In the genomic region with DNA sequence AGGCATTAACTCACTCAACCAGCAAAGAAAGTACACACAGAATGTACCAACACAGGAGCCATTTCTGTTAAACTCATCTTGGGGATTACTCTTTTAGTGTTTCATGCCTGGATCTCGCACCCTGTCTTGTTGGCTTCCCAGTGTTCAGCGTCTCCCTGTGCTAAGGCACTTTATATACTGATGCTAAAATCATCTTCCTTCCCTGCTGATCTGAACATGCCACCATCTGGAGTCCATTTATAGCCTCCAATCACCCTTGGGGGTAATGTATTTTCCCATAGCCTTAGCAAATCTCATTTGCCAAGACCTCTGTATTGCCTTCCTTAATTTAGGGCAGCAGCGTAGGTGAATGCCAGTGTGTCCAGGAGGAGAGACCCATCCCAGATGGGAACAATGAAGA, we compare ENCODE assay signal across 22 mouse cellular contexts. TPM values are rescaled to one million over a fixed set of nuclear protein-coding genes. Genes with fewer than 3 reads are reported as not detected.
DNase-seq lines count a peak whose midpoint lies in the region; ATAC-seq and TF ChIP-seq lines count a peak whose summit lies in the region.
"Had no signal": no experiment of that assay in that cellular context is flagged by ENCODE, and none has a peak within 500 bp of the region (broad histone marks: within the 10 kb centered on the region; RNA-seq: fewer than 3 reads in every experiment).

No protein-coding gene starts in this region.

- no peak for TF ChIP-seq CTCF in forebrain, postnatal 0 days (IDR thresholded peaks at IDR 0.05; ENCODE audit: low read depth)
- TF ChIP-seq CTCF in cortical plate, adult 2 months (IDR thresholded peaks at IDR 0.05; ENCODE audit: extremely low read depth, insufficient read depth, low read length), result no peak

- DNase-seq in forebrain, postnatal 0 days, result peak; percentile 43
- DNase-seq in left cerebral cortex, adult 9 months (ENCODE audit: low spot score in 2 of 2), result peak; percentile 45 to 61
- DNase-seq in left cerebral cortex, postnatal 4 days, result no peak
- peak; percentile 11 for DNase-seq in right cerebral cortex, postnatal 4 days
- no peak for DNase-seq in urinary bladder, adult 18-20 months (ENCODE audit: low spot score in 2 of 2)
- DNase-seq: adrenal gland, postnatal 36 days; cerebellum, adult 11-12 months; gastrocnemius, adult 2 months; heart, postnatal 36 days; kidney, adult 2 months; lung, postnatal 4 days; midbrain, embryonic 14.5 days; thymus, adult 18-20 months; thymus, postnatal 36 days had no signal

- no peak overlapping the region for H3K9ac ChIP-seq in forebrain, postnatal 0 days
- no peak overlapping the region for H3K9ac ChIP-seq in forebrain, embryonic 15.5 days (replicated peaks)
- H3K9ac ChIP-seq: heart, embryonic 15.5 days; hindbrain, embryonic 13.5 days; stomach, embryonic 15.5 days had no signal

- peaks cover 13% of the 10 kb centered on the region; the same call in 1 of the 2 replicates for H3K4me1 ChIP-seq in forebrain, postnatal 0 days (ENCODE audit: insufficient read depth)
- H3K4me1 ChIP-seq in forebrain, embryonic 15.5 days, result no peaks in the 10 kb centered on the region
- peaks cover 9% of the 10 kb centered on the region for H3K4me1 ChIP-seq in cortical plate, adult 2 months (ENCODE audit: control insufficient read depth, insufficient read depth, low read length)
- H3K4me1 ChIP-seq: heart, embryonic 15.5 days; stomach, embryonic 15.5 days had no signal

- no peaks in the 10 kb centered on the region for H3K27me3 ChIP-seq in forebrain, postnatal 0 days (ENCODE audit: insufficient read depth, low read length)
- peaks cover 5% of the 10 kb centered on the region; the same call in 1 of the 2 replicates for H3K27me3 ChIP-seq in forebrain, embryonic 15.5 days

- no peaks in the 10 kb centered on the region for H3K36me3 ChIP-seq in forebrain, postnatal 0 days (ENCODE audit: insufficient read depth)
- no peaks in the 10 kb centered on the region for H3K36me3 ChIP-seq in forebrain, embryonic 15.5 days
- H3K36me3 ChIP-seq: heart, embryonic 15.5 days; hindbrain, embryonic 13.5 days; stomach, embryonic 15.5 days had no signal

- H3K4me2 ChIP-seq in forebrain, postnatal 0 days (ENCODE audit: low read depth), result no peak overlapping the region
- H3K4me2 ChIP-seq in forebrain, embryonic 15.5 days (replicated peaks), result no peak overlapping the region
- H3K4me2 ChIP-seq: heart, embryonic 15.5 days; hindbrain, embryonic 13.5 days; stomach, embryonic 15.5 days had no signal

- intact Hi-C loops in left cerebral cortex, postnatal 4 days (cut with DNase I), result no loop called here

- no peaks in the 10 kb centered on the region for H3K9me3 ChIP-seq in forebrain, postnatal 0 days (ENCODE audit: low read length)
- H3K9me3 ChIP-seq in forebrain, embryonic 15.5 days, result no peaks in the 10 kb centered on the region
- H3K9me3 ChIP-seq: heart, embryonic 15.5 days; hindbrain, embryonic 13.5 days; stomach, embryonic 15.5 days had no signal

- H3K4me3 ChIP-seq in forebrain, postnatal 0 days (ENCODE audit: low read depth, low read length), result no peak overlapping the region
- H3K4me3 ChIP-seq in forebrain, embryonic 15.5 days, result no peak overlapping the region
- H3K4me3 ChIP-seq in cortical plate, adult 2 months (ENCODE audit: insufficient read depth, low read length), result no peak overlapping the region
- H3K4me3 ChIP-seq: gastrocnemius, adult 2 months; heart, embryonic 15.5 days; hindbrain, embryonic 13.5 days; stomach, embryonic 15.5 days had no signal

- WGBS in forebrain, postnatal 0 days, result 69% methylated on average over 3 of the region's 3 CpGs
- 79% methylated on average over 3 of the region's 3 CpGs for WGBS in forebrain, embryonic 15.5 days

- ATAC-seq in forebrain, postnatal 0 days, result peak; percentile 65
- ATAC-seq in forebrain, embryonic 15.5 days (replicated peaks), result no peak
- ATAC-seq: CD4-positive, CD25-positive, alpha-beta regulatory T cell, adult 4 months; forebrain, embryonic 14.5 days had no signal

- H3K27ac ChIP-seq in forebrain, postnatal 0 days (ENCODE audit: low read depth, low read length), result peak overlapping the region; percentile 45; the same call in 1 of the 2 replicates
- H3K27ac ChIP-seq in forebrain, embryonic 15.5 days (replicated peaks), result no peak overlapping the region
- peak overlapping the region; percentile 72 for H3K27ac ChIP-seq in cortical plate, adult 2 months (ENCODE audit: insufficient read depth, low read length)
- H3K27ac ChIP-seq: gastrocnemius, adult 2 months; heart, embryonic 15.5 days; hindbrain, embryonic 13.5 days; kidney, postnatal 0 days; stomach, embryonic 15.5 days had no signal

- no peak for TF ChIP-seq POLR2A in cortical plate, adult 2 months (IDR thresholded peaks at IDR 0.05; ENCODE audit: extremely low read depth, insufficient read depth, low read length)

RNA-seq across cellular contexts. Expression of gene Rapgef5, which starts 11.6 kb away (rescaled TPM):
- 60.9 and 82.5 TPM in 2 replicates for total RNA-seq in forebrain, postnatal 0 days (2014; rRNA removed)
- 24.5 and 30.5 TPM in 2 replicates for polyA plus RNA-seq in forebrain, postnatal 0 days (2015; fragmentation: Nextera tagmentation; extraction: Ambion mirVana)
- 30.5 and 31.0 TPM in 2 replicates for polyA plus RNA-seq in forebrain, embryonic 15.5 days (2015; fragmentation: Nextera tagmentation; extraction: Ambion mirVana)
- 100 to 1,000 TPM; 103 to 112 TPM for total RNA-seq in left cerebral cortex, postnatal 4 days (2021)
- 61.7 and 74.1 TPM in 2 replicates for polyA plus RNA-seq in cortical plate, adult 2 months (2012; rRNA removed)

Comparison
In these comparisons a context has a peak if more than half of its experiments do, and no peak if none do; other contexts are left out.
1. DNase-seq: peak in forebrain, postnatal 0 days (single experiment), left cerebral cortex, adult 9 months (2 of 2) and right cerebral cortex, postnatal 4 days (single experiment); none in left cerebral cortex, postnatal 4 days (single experiment) and urinary bladder, adult 18-20 months (0 of 2).